Mouse (Mus musculus): Measurements from ENCODE around the gene Slc22a3. TPM values are rescaled to one million over a fixed set of nuclear protein-coding genes. Genes with fewer than 3 reads are reported as not detected.

Slc22a3 gene
- total RNA-seq (2021) = 1 to 10 TPM; 2.1 to 2.2 TPM
- long read RNA-seq, experiment 1, partial matches to known transcripts = 1 of 5 reads
- long read RNA-seq, experiment 1, other reads (novel, unspliced or antisense) = 1 of 5 reads
- long read RNA-seq, experiment 2, partial matches to known transcripts = 0 of 5 reads
- long read RNA-seq, experiment 2, other reads (novel, unspliced or antisense) = 1 of 5 reads

DNA sequence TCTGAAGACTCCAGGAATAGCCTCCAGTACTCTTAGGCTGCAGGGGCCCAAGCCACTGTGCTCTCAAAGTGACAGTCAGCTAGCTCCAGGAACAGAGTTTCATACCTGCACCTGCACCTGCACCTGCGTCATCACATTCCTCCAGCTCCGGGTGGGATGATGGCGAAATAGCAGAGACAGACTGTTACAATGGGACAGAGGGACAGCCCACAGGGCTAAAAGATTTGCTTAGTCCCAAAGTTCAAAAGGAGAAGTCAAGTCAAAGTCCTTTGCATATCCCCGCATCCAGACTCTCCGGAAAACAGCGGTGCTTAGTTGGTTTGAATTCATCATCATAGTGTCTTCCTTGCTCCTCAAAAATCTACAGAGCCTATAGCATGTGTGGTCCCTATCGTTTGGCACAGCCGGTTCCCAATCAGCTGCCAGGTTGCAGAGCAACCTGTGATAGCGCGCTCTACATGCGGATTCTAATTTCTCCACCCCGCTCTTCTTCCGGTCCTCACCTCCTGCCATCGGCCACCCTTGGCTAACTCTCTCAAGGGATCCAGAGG is at the start of gene Slc22a3:
Gene Slc22a3, minus strand, starts transcription at position 51 of the 551 bp plus-strand sequence.
- no peak for DNase-seq (ENCODE audit: low spot score in 2 of 2)

DNA sequence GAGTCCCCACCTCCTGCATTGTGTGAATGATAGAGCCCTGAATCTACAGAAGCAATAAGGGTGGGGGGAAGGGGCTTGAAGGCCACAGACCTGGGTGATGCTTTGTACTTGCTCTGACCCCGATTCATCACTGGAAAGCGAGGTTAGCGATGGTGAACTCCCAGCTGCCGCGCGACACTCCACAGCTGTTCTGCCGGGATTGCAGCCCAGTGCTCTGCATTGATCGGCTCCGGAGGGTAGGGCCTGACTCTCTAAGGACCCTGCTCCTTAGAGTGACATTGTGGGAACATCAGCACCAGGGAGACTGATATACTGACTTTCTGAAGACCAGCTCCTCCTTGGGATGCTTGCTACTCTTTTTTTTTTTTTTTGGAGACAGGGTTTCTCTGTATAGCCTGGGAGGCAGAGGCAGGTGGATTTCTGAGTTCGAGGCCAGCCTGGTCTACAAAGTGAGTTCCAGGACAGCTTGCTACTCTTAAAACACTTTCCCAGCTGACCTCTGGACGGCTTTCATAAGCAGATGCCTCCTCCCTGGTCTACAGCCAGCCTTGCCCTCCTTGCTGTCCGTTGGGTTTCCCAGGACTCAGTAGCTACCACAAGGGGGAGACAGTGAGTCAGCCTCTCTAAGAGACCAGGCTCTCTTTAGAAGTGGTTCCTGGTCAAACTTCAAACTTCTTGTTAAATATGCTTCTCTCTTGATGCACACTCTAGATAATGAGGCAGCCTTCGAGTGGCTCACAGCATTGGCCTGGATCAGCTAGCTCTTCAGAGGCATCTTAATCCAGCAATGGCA is 27.0 kb upstream of the Slc22a3 start:
- peak; percentile 54 to 81 for DNase-seq (ENCODE audit: low spot score in 2 of 2)

GRCm38 (mm10) chr17:12532115-12532514 is 24.6 kb upstream of the Slc22a3 start:
- peak; percentile 40 to 51 for DNase-seq (ENCODE audit: low spot score in 2 of 2)

DNA sequence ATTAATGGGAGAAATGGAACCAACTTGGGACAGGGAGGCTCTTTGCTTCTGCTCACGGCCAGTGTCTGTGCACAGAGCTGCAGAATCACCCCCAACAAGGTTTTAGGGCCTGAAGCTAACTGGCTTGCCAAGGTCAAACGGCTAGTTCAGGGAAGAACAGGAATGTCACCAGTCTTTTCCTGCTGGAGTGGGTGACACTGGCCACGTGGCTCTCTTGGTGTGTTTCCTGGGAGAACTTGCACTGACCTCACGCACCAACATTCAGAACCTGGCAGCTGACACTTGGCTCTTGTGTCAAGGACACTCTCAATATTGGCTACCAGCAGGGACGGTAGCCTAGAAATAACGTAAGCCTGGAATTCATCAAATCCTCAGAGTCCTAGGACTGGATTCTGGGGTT is 22.6 kb upstream of the Slc22a3 start:
- no peak for DNase-seq (ENCODE audit: low spot score in 2 of 2)

- DNase-seq (ENCODE audit: low spot score in 2 of 2) = no peak
These were observed 22.0 kb upstream of the Slc22a3 start for GRCm38 (mm10) chr17:12529384-12529985.

GRCm38 (mm10) chr17:12519089-12519488 is 11.6 kb upstream of the Slc22a3 start:
- no peak for DNase-seq (ENCODE audit: low spot score in 2 of 2)

DNA sequence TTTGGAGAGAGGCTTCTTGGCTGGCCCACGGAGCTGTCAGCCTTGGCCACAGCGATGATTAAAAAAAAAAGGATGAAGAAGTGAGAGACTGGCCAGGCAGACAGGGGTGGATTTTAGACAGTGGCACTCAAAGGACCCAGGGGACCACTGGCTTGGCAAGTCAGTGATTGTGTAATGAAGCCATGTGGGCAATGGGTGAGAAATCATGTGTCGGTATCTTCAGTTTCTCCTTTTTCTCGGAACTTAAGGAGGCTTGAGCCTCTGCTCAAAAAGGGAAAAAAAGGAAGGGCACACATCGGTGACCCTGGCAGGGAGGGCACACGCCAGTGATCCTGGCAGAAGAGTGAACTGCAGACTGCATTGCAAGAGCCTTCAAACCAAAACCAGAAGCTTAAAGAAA is 10.7 kb upstream of the Slc22a3 start:
- DNase-seq (ENCODE audit: low spot score in 2 of 2) = no peak

GRCm38 (mm10) chr17:12513997-12514396 is 6.5 kb upstream of the Slc22a3 start:
- DNase-seq (ENCODE audit: low spot score in 2 of 2) = no peak

DNA sequence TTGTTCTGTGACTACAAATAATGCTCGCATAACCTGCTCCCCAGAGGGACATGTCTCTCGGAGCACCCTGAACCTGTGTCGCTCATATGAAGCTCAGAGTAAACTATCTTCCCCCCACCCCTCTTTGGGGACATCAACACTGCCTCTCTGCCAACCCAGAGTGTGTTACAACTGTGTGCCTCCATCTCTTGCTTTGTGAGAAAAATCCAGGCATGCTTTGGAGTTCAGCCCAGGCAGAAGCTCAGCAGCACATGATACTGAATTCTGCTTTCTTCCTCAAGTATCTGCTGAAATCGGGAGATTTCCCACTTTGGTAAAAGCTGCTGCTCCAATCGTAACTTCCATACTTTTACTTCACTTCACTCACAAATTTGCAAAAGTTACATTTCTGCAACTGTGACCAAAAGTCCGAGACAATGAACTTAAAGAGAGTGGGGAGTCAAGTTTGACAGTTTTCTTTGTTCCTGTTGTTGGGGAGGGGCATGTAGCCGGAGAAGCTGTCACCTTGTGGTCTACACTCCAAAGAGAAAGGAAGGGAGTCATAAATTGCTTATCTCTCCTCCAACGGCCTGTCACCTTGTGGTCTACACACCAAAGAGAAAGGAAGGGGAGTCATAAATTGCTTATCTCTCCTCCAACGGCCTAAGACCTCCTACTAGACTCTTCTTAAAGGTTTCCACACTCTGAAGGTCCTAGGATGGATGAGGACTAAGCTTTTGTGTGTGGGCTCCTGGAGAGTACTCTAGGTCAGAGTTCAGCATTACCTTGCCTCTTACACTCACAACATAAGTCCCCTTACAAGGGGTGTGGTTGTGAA is 5.8 kb upstream of the Slc22a3 start:
- no peak for DNase-seq (ENCODE audit: low spot score in 2 of 2)

DNA sequence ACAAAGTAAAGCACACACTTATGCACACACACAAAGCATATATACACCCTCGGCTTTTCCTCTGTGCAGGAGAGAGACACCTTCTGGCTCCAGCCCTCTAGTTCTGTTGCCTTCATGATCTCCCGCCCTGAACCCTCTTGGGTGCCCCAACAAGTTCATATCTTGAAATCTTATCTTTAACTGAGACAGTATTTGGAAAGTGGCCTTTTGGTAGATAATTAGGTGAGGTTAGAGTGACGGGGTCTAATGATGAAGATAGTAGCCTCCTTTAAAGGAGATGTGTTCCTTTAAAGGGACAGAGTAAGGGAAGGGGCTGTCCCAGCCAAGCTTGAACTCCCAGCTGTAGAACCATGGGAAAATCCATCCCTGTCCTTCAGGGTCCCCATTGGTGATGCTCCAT is 3.7 kb upstream of the Slc22a3 start:
- no peak for DNase-seq (ENCODE audit: low spot score in 2 of 2)

DNA sequence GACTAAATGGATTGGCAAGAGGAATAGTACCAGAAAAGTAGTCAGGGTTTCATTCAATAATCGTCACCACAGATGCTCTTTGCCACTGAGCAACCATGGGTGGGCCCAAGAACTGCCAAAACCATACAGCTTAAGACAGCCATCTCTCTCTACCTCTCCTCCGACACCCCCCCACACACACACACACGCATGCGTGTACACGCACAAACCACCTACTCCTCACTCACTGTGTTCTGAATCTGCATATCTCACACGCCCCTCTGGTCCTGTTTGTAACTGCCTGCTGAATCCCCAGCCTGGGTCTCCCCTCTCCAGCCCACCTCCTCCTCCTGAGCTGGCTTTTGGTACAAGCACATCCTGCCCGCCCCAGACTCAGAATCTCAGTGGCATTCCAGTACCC is 872 bp upstream of the Slc22a3 start:
- no peak for DNase-seq (ENCODE audit: low spot score in 2 of 2)

GRCm38 (mm10) chr17:12506903-12507563 is 471 bp downstream of the Slc22a3 start:
- DNase-seq (ENCODE audit: low spot score in 2 of 2) = no peak

- DNase-seq (ENCODE audit: low spot score in 2 of 2) = no peak
These were observed 1.8 kb downstream of the Slc22a3 start for GRCm38 (mm10) chr17:12505708-12506107.

DNA sequence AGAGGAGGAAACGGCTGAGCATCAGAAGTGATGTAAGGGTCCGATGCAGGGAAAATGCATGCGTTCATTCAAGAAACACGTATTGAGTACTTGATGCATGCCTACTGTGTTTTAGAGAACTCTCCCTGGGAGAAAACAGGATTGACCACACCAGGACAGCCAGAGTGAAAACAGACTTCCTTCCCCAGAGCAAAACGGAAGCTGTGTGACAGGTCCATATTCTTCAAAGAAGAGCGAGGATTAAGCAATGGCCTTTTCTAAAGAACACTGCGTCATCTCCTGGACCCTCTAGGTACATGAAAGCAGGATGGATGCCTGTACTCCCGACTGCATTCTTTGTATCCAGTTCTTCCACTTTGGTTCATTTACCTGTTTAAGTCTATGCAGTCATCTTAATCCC is 8.1 kb downstream of the Slc22a3 start:
- DNase-seq (ENCODE audit: low spot score in 2 of 2) = no peak

- DNase-seq (ENCODE audit: low spot score in 2 of 2) = no peak
These were observed 11.9 kb downstream of the Slc22a3 start for GRCm38 (mm10) chr17:12495558-12495957.

- no peak for DNase-seq (ENCODE audit: low spot score in 2 of 2)
These were observed 15.9 kb downstream of the Slc22a3 start for GRCm38 (mm10) chr17:12491591-12491990.

DNA sequence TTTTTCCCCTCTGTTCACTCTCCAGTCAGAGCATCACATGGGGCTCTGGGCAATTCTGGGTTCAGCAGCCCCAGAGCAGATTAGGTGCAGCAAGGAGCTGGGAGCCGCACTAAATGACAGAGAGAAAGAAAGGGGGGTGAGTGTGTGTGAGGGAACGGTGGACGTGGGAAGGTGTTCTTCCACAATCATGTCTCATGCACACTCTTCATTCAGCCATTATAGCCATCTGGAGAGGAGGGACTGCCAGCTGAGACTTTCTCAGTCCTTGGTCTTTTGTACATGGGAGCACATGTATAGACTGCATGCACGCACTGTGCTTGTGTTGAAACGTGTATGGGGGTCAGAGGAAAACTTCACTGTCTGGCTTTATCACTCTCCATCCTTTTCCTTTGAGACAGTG is 17.6 kb downstream of the Slc22a3 start:
- no peak for DNase-seq (ENCODE audit: low spot score in 2 of 2)

- DNase-seq (ENCODE audit: low spot score in 2 of 2) = no peak
These were observed 21.8 kb downstream of the Slc22a3 start for GRCm38 (mm10) chr17:12485657-12486056.

DNA sequence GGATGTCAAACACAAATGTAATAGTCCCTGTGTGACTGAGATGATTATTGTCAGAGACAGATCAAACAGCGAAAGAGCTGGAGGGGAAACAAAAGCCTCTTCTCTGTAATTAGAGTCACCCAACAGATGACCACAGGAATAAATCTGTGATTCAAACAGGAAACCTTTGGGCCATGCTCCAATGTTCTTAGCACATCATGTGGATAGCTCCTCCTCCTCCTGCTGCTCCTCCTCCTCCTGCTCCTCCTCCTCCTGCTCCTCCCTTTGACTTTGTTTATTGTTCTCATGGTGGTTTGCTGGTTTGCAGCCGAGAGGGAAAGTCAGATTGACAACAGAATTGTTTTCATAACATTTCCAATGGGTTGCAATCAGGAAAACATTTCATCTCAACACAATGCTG is 28.1 kb downstream of the Slc22a3 start:
- DNase-seq (ENCODE audit: low spot score in 2 of 2) = no peak

DNA sequence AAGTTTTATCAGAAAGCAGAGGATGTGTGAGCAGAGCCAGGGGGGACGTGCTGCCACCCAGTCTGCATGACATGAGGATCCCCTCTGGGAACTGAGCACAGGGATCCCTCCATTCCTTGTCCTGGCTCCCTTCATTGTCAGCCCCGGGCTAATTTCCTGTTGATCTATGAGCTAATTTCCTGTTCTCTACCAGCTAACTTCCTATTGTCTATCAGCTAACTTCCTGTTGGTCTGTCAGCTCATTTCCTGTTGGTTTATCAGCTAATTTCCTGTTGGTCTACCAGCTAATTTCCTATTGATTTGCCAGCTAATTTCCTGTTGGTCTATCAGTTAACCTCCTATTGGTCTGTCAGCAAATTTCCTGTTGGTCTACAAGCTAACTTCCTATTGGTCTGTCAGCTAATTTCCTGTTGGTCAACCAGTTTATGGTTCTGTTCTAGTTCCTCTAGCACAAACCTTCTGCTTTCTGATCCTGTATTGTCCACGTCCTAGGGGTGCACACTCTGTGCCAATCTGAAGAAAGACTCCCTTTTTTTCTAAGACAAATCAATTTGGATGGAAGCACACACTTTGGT is 32.9 kb downstream of the Slc22a3 start:
- DNase-seq (ENCODE audit: low spot score in 2 of 2) = no peak

All from left cerebral cortex, adult 18-20 months (tissue).